Mouse (Mus musculus) forebrain, embryonic 11.5 days (tissue): ENCODE data around the gene Rab3gap2. TPM values are rescaled to one million over a fixed set of nuclear protein-coding genes. Genes with fewer than 3 reads are reported as not detected.

Source experiments
- ATAC-seq: fragments of 200-750 bp; cut with Nextera tagmentation; replicated peaks from 2 replicates; pipeline ENCODE4 v1.8.0; 2017; ENCODE audit warnings: moderate TSS enrichment; ENCODE audit not compliant: low FRiP score
- DNase-seq: peaks from one replicate; pipeline ENCODE4 v3.0.0-alpha.2; 2017; ENCODE audit warnings: low spot score
- H3K27ac ChIP-seq: fragments of 300-500 bp; sonication (generic); 2 replicates; pipeline ENCODE4 v1.5.1; 2014; ENCODE audit warnings: low read depth, low read length
- H3K27me3 ChIP-seq: fragments of 300-500 bp; sonication (generic); 2 replicates; pipeline ENCODE4 v1.6.1; 2014; ENCODE audit warnings: mild to moderate bottlenecking, low read length, mixed read lengths; ENCODE audit not compliant: control insufficient read depth, insufficient read depth
- H3K36me3 ChIP-seq: fragments of 300-500 bp; sonication (generic); 2 replicates; pipeline ENCODE4 v1.6.1; 2014; ENCODE audit warnings: mild to moderate bottlenecking, low read length, moderate library complexity, mixed read lengths; ENCODE audit not compliant: control insufficient read depth, insufficient read depth
- H3K4me1 ChIP-seq: fragments of 300-500 bp; sonication (generic); replicated peaks from 2 replicates; pipeline ENCODE4 v1.6.1; 2014; ENCODE audit warnings: low read length, mixed read lengths; ENCODE audit not compliant: control insufficient read depth, insufficient read depth
- H3K4me2 ChIP-seq: fragments of 300-500 bp; sonication (generic); 2 replicates; pipeline ENCODE4 v1.6.1; 2014; ENCODE audit warnings: low read depth, mild to moderate bottlenecking, low read length, moderate library complexity, mixed read lengths; ENCODE audit not compliant: severe bottlenecking
- H3K4me3 ChIP-seq: fragments of 300-500 bp; sonication (generic); 2 replicates; pipeline ENCODE4 v1.5.1; 2014; ENCODE audit warnings: low read depth, low read length
- H3K9ac ChIP-seq: fragments of 300-500 bp; sonication (generic); 2 replicates; pipeline ENCODE4 v1.6.1; 2014; ENCODE audit warnings: low read length
- H3K9me3 ChIP-seq: fragments of 300-500 bp; sonication (generic); 2 replicates; pipeline ENCODE4 v1.6.1; 2016; ENCODE audit warnings: low read length, mixed read lengths; ENCODE audit not compliant: control insufficient read depth
- WGBS: fragments of 180-500 bp; shearing (Covaris S2); extraction: QIAGEN DNeasy Blood & Tissue Kit; methylation state at CpG from one replicate; pipeline ENCODE4 v1.1.7; 2014; 5-methylcytosine and 5-hydroxymethylcytosine counted together
- polyA plus RNA-seq: library from polyadenylated mRNA; unstranded; fragments of >200 nt; fragmentation: Nextera tagmentation; extraction: Ambion mirVana; gene quantifications from 2 replicates; pipeline ENCODE4 v1.2.1, GENCODE M21; 2014

Rab3gap2 gene
- polyA plus RNA-seq, 1 experiment from 2014 or later, result 23.9 TPM

DNA sequence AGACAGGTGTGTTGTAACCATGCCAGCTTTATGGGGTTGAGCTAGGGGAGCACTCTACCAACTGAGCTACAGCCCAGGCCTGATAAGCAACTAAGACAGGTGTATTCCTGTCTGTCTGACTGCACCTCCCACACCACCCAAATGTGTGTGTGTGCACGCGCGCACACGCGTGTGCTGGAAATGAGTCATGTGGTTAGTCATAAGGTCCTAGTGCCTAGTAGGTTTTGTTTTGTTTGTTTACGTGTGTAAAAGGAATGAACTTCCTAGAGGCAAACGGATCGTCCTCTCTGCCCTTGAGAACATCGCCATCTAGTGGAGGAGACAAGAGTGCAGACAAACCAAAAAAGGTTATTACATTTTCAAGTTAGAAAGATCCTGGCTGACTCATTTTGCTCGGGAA, 10.4 kb upstream of the Rab3gap2 start:
- H3K9me3 ChIP-seq, result no peaks in the 10 kb centered on the region
- H3K4me1 ChIP-seq, result no peaks in the 10 kb centered on the region
- no peaks in the 10 kb centered on the region for H3K27me3 ChIP-seq
- DNase-seq (no peak), ATAC-seq (peak; percentile 73)
- H3K36me3 ChIP-seq, result no peaks in the 10 kb centered on the region
- H3K27ac ChIP-seq, result no peak overlapping the region
- H3K4me2 ChIP-seq, result no peak overlapping the region
- H3K9ac ChIP-seq, result no peak overlapping the region
- WGBS, result 17% methylated on average over 10 of the region's 10 CpGs
- no peak overlapping the region for H3K4me3 ChIP-seq

DNA sequence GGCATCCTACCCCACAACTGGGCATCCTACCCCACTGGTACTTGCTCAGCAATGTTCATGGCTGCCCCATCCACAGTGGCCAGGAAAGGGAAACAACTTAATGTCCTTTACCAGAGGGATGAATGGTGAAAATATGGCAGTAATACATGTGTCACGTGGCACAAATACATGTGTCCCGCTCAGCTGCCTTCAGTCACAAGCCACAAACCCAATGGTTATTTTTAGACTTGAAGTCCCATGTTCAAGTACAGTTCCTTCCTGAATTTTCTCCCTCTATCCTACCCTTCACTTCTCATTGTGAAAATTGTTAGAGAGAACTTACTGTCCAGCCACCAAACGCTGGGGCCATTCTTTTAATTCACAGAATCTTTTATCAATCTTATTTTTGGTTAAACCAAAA, 7.6 kb upstream of the Rab3gap2 start:
- ATAC-seq, result no peak
- WGBS, result 81% methylated on average over 3 of the region's 3 CpGs
- H3K27me3 ChIP-seq, result no peaks in the 10 kb centered on the region
- no peak for DNase-seq
- no peak overlapping the region for H3K9ac ChIP-seq
- H3K9me3 ChIP-seq, result no peaks in the 10 kb centered on the region
- no peak overlapping the region for H3K27ac ChIP-seq
- no peaks in the 10 kb centered on the region for H3K4me1 ChIP-seq
- H3K4me2 ChIP-seq, result no peak overlapping the region
- H3K4me3 ChIP-seq, result no peak overlapping the region
- H3K36me3 ChIP-seq, result no peaks in the 10 kb centered on the region

DNA sequence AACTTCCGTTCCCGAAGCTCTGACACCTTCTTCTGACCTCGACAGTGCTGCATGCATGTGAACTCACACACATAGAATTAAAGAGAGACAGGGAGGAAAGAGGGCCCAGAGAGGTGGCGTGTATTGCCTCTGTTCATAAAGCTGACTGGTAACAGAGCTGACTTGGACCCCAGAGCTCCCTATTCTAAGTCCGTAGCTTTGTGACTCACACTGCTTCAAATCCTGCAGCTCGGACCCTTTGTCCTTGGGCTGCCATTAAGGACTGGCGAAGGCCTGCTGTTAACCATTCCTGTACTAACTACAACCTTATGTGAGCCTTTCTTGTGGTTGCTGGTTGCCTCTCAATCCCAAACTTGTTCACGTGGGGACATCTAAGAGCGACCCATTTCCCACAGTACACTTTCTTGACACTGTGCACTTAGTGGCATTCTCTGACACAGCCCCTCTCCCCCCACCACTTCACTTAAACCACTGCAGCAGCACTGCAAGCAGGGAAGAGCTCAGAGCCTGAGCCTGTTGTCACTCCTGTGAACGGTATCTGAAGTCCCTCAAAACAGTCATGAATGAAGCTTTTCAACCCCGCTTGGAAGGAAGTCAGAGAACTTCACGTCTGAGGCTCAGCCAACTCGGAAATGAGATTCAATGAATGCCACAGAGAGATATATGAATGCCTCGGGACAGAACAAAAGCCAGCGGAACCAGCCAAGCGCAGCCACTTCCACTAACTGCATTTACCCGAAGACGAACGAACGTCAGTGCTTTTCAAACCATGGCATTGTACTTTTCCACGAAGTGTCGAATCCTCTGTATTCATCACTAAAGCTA, 3.1 kb upstream of the Rab3gap2 start:
- ATAC-seq, result no peak
- no peak overlapping the region for H3K4me3 ChIP-seq
- 38% methylated on average over 22 of the region's 22 CpGs for WGBS

DNA sequence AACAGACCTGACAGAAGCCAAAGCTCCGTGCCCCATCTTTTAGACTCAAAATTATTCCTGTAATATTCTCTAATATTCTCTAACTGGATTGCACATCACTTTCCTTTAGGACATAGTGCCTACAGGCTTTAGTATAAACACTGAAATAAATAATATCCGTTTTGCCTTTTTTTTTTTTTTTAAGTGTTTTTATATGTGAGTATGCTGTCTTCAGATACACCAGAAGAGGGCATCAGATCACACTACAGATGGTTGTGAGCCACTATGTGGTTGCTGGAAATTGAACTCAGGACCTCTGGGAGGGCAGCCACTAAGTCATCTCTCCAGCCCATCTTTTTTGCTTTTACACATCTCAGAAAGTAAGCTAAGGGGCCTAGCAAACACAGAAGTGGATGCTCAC, 1.9 kb upstream of the Rab3gap2 start:
- Histone ChIP-seq H3K9ac (no peak overlapping the region), H3K27ac (no peak overlapping the region), H3K4me3 (no peak overlapping the region), H3K4me1 (peaks cover 8% of the 10 kb centered on the region; the same call in 1 of the 2 replicates), H3K36me3 (no peaks in the 10 kb centered on the region), H3K27me3 (no peaks in the 10 kb centered on the region), H3K4me2 (no peak overlapping the region), H3K9me3 (no peaks in the 10 kb centered on the region)
- no peak for DNase-seq
- ATAC-seq, result no peak
- WGBS, result 87% methylated on average over 2 of the region's 2 CpGs

More for the DNA sequence above, 3.1 kb upstream of the Rab3gap2 start:
- H3K4me1 ChIP-seq, result peaks cover 8% of the 10 kb centered on the region; the same call in 1 of the 2 replicates
- H3K9me3 ChIP-seq, result no peaks in the 10 kb centered on the region
- no peaks in the 10 kb centered on the region for H3K27me3 ChIP-seq
- H3K36me3 ChIP-seq, result no peaks in the 10 kb centered on the region
- no peak for DNase-seq
- H3K27ac ChIP-seq, result 0 out of 2 replicates have a peak overlapping the region, but pooled peaks have one; percentile 18
- H3K4me2 ChIP-seq, result peak overlapping the region; percentile 8; the same call in 1 of the 2 replicates
- H3K9ac ChIP-seq, result peak overlapping the region; percentile 20

DNA sequence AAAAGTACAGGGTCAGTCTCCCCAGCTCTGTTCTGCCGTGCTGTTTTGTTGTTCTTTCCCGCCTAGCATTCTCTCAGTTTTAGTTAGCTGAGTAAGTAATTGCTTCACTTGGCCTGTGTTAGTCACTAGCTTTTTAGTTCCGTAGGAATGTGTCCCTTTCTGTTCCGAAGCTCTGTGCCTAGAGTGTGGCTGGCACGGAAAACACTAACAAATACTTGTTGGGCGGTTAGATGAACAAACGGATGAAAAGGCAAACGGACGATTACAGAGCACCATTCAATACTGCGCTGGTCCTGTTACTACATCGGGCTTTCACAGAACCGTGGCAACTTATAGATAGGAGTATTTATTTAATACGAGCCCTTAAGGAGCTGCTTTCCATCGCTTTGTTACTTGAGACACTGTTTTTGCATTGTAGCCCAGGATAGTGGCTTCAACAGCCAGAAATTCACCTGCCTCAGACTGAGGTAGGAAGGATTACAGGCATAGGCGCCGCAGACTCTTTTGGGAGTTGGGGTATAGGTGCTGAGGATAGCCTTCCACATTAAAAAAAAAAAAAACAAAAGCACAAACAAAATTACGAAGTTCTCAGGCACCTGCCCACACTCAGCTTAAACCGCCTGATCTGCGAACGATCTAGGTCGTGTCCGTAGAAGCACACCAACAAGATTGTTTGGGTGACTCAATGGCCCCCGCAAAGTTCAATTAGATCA, 565 bp upstream of the Rab3gap2 start:
- Histone ChIP-seq H3K4me3 (peak overlapping the region; percentile 89), H3K36me3 (no peaks in the 10 kb centered on the region), H3K4me1 (peaks cover 8% of the 10 kb centered on the region; the same call in 1 of the 2 replicates), H3K9ac (peak overlapping the region; percentile 60), H3K27me3 (no peaks in the 10 kb centered on the region), H3K27ac (peak overlapping the region; percentile 8; the same call in 1 of the 2 replicates), H3K4me2 (peak overlapping the region; percentile 78), H3K9me3 (no peaks in the 10 kb centered on the region)
- ATAC-seq, result 0 out of 2 replicates have a peak, but pooled peaks have one; percentile 0
- WGBS, result 5% methylated on average over 23 of the region's 23 CpGs
- no peak for DNase-seq

DNA sequence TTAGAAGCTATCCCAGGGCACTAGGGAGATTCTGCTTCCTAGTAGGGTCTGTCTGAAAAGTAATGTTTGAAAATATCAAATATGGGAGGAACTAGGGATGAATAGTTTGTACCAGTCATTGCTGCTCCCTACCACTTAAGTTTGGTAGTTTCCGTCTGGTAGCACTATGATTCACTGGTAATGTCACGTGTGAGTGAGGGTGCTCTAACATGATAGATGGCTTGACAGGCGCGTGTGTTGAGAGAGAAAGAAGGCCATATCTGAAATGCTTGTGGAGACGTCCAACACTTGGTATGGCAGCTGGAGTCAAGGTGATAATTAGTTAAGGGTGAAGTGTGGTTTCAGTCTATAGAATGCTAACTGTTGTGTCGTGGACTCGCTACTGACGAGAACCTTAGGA, 1.2 kb downstream of the Rab3gap2 start:
- no peak for DNase-seq
- no peaks in the 10 kb centered on the region for H3K36me3 ChIP-seq
- H3K4me2 ChIP-seq, result no peak overlapping the region
- 79% methylated on average over 8 of the region's 8 CpGs for WGBS
- no peak overlapping the region for H3K9ac ChIP-seq
- no peak for ATAC-seq
- no peak overlapping the region; the same call in 1 of the 2 replicates for H3K4me3 ChIP-seq
- H3K9me3 ChIP-seq, result no peaks in the 10 kb centered on the region
- H3K27me3 ChIP-seq, result no peaks in the 10 kb centered on the region
- no peak overlapping the region for H3K27ac ChIP-seq
- peaks cover 8% of the 10 kb centered on the region; the same call in 1 of the 2 replicates for H3K4me1 ChIP-seq

DNA sequence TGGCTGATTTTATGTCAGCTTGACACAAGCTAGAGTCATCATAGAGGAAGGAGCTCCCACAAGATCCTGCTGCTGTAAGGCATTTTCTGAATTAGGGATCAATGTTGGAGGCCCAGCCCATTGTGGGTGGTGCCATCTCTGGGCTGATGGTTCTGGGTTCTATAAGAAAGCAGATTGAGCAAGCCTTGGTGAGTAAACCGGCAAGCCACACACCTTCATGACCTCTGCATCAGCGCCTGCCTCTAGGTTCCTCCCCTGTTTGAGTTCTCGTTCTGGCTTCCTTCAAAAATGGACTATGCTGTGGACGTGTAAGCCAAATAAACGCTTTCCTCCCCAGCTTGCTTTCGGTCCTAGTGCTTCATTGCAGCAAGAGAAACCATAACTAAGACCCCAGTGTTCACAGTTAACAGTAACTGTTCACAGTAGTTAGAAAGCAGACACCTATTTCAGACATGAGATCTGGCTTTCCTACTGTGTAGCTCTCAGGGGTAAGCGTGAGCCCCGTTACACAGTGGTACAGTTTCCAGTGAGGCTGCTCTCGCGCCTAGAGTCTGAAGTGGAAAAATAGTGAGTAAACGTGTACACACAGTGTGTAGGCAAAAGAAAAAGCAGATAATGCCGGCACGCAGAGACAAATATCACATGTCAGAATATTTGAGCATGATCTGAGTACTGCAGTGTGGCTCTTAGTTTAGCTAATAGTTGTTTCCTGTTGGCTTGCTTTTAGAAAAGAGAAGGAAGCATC, 4.1 kb downstream of the Rab3gap2 start:
- Histone ChIP-seq H3K4me2 (no peak overlapping the region), H3K36me3 (no peaks in the 10 kb centered on the region), H3K9me3 (no peaks in the 10 kb centered on the region), H3K4me3 (no peak overlapping the region), H3K27me3 (no peaks in the 10 kb centered on the region), H3K27ac (no peak overlapping the region), H3K9ac (no peak overlapping the region), H3K4me1 (peaks cover 8% of the 10 kb centered on the region; the same call in 1 of the 2 replicates)
- ATAC-seq (no peak), DNase-seq (no peak)
- WGBS, result 92% methylated on average over 13 of the region's 13 CpGs

DNA sequence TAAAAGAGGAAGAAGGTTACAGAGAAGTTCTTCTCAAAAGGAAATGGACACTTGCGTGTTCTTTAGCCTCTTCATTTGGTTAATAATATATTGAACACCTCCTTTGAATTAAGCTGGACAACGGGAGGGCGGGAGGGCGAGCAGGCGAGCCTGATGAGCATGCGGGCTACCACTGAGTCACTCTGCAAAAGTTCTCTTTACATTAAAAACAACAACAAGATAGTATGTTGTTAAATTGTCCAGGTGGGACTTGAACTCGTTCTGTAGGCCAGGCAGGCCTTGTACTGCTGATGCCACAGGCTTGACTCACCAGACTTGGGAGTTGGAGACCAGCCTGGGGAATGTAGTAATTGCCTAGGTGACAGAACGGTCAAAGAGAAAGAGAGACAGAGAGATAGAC, 4.8 kb downstream of the Rab3gap2 start:
- H3K4me1 ChIP-seq, result 0 out of 2 replicates have a peak, but pooled peaks cover 8% of the 10 kb centered on the region
- H3K9ac ChIP-seq, result no peak overlapping the region
- H3K4me2 ChIP-seq, result no peak overlapping the region
- WGBS, result 88% methylated on average over 8 of the region's 8 CpGs
- no peak for DNase-seq
- no peaks in the 10 kb centered on the region for H3K36me3 ChIP-seq
- H3K4me3 ChIP-seq, result no peak overlapping the region
- no peak overlapping the region for H3K27ac ChIP-seq
- H3K27me3 ChIP-seq, result no peaks in the 10 kb centered on the region
- H3K9me3 ChIP-seq, result no peaks in the 10 kb centered on the region
- ATAC-seq, result no peak
